Mouse (Mus musculus) embryonic stem cell, embryonic (primary cell): Measurements from ENCODE around the gene Ano10.

Experiments used
- CTCF ChIA-PET, 4 experiments: fragments of 300-600 bp in 2 of 4; fragments of 350-600 bp in 2 of 4; sonication (Branson Sonifier 250); formaldehyde crosslinking; loops; one replicate each; lab custom pipeline; 2022; ENCODE audit warnings: inconsistent platforms in 2 of 4; lab: Charles Lee
- POLR2A ChIA-PET, 4 experiments: fragments of 300-600 bp in 2 of 4; fragments of 350-600 bp in 2 of 4; sonication (Branson Sonifier 250); formaldehyde crosslinking; loops; one replicate each; lab custom pipeline; 2022; ENCODE audit warnings: antibody characterized with exemption in 4 of 4, inconsistent platforms in 1 of 4; lab: Charles Lee

The Ano10 gene

GRCm38 (mm10) chr9:122167719-122168118 is 126.5 kb downstream of the Ano10 start:
- POLR2A ChIA-PET = interaction anchor here in 1 of 4 experiments (0.6 to 0.9 kb wide), 2 partner anchors 57 to 223 kb away, joined by 3 to 4 read pairs; no protein-coding TSS in a partner anchor
- CTCF ChIA-PET = interaction anchor here in 3 of 4 experiments (0.6 to 1.7 kb wide), 4 partner anchors 11 to 360 kb away, joined by 3 to 7 read pairs (median 3); no protein-coding TSS in a partner anchor

DNA sequence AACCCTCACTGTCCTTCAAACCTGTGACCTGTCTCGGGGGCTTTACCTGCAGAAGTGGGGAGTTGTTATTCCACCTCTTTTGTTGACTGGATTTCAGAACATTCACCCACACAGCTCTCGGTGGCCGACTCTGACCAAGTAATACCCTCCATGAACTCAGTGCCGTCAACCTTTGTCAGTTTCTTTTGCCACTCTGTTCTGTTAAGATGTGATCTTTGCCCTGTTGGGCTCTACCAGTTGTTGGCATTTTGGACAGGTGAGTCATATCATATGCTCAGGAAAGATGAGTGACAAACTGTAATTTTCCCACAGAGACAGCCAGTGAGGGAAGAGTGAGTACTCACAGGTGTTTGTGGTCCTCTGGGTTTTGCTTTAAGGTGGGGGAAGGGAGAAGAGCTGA is 129.7 kb downstream of the Ano10 start:
- POLR2A ChIA-PET = interaction anchor here in 1 of 4 experiments (0.7 kb wide), 1 partner anchor 38 kb away, joined by 4 read pairs; no protein-coding TSS in a partner anchor
- CTCF ChIA-PET = no interaction called here

- CTCF ChIA-PET = interaction anchor here in 3 of 4 experiments (0.6 to 1.5 kb wide), 6 partner anchors 10 to 57 kb away, joined by 3 to 7 read pairs (median 4); no protein-coding TSS in a partner anchor
- POLR2A ChIA-PET = interaction anchor here in 1 of 4 experiments (0.7 kb wide), 1 partner anchor 516 kb away, joined by 3 read pairs; no protein-coding TSS in a partner anchor
Observed at GRCm38 (mm10) chr9:122157079-122157441, 137.2 kb downstream of the Ano10 start.

DNA sequence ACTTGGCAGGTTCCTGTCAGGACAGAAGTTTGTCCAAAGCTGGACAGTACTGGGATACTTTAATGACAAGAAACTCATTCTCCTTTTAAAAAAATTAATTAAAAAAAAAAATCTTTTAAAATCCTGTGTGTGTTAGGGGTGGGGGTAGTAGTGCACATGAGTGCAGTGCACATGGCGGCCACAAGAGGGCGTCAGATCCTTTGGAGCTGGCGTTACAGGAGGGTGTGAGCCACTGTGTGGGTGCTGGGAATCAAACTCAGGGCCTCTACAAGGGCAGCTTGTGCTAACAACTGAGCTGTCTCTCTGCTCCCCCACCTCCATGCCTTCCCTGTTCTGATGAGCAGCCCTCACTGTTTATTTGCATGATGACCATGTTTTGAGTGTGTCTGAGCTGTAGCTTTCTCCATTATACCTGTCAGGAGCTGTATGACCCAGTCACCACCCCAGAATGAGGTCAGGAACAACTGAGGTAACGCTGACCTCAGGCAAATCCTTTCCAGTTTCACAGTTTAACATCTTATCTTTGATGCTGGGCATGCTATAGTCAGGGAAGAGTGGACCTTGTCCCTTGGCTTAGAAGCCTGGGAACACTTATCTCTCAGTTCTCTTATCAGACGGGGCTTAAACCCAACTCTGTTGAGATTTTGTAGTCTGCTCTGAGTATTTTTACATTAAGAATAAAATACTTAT is 137.7 kb downstream of the Ano10 start:
- ChIA-PET POLR2A (interaction anchor here in 1 of 4 experiments (0.7 kb wide), 1 partner anchor 515 kb away, joined by 3 read pairs; no protein-coding TSS in a partner anchor), CTCF (interaction anchor here in 3 of 4 experiments (0.6 to 1.5 kb wide), 9 partner anchors 10 to 1338 kb away, joined by 3 to 7 read pairs (median 4); no protein-coding TSS in a partner anchor)

GRCm38 (mm10) chr9:122155193-122155592 is 139.0 kb downstream of the Ano10 start:
- POLR2A ChIA-PET = no interaction called here
- CTCF ChIA-PET = interaction anchor here in 1 of 4 experiments (1.1 kb wide), 1 partner anchor 20 kb away, joined by 3 read pairs; no protein-coding TSS in a partner anchor

DNA sequence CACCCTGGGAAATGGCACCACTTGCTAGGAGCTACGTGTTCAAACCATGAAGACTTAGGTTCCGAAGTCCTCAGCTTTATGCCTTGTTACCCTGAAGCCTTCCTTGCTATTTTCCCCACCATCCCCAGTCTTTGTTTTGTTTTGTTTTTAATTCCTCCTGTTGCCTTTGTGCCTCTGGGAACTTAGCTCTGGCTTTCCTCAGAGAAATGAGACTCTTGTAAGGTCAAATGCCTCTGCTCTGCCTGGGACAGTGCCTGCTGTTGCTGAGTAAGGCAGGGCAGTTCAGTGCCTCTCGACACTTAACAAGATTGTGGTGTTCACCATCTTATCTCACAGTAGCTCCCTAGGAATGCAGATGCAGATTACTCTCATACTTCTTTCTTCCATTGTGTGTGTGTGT is 140.8 kb downstream of the Ano10 start:
- ChIA-PET CTCF (interaction anchor here in 2 of 4 experiments (0.6 to 1.0 kb wide), 2 partner anchors 14 to 33 kb away, joined by 3 to 4 read pairs; no protein-coding TSS in a partner anchor), POLR2A (no interaction called here)

- ChIA-PET POLR2A (no interaction called here), CTCF (no interaction called here)
Observed at GRCm38 (mm10) chr9:122152501-122152900, 141.7 kb downstream of the Ano10 start.

DNA sequence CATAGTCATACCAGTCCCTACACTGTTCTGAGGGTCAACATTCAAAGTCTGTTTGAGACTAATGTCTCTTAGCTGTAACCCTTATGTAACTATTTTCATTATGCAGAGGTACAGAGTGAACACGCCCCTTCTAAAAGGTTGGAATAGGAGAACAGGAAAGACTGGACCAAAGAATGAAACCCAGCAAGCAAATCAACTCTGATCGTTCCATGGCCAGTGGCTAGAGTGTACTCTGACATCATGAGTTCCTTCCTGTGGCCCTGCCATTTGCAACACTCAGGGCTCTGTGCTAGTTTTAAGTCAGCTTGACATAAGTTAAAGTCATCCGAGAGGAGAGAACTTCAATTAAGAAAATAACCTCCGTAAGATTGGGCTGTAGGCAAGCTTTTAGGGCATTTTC is 142.2 kb downstream of the Ano10 start:
- ChIA-PET CTCF (no interaction called here), POLR2A (no interaction called here)

DNA sequence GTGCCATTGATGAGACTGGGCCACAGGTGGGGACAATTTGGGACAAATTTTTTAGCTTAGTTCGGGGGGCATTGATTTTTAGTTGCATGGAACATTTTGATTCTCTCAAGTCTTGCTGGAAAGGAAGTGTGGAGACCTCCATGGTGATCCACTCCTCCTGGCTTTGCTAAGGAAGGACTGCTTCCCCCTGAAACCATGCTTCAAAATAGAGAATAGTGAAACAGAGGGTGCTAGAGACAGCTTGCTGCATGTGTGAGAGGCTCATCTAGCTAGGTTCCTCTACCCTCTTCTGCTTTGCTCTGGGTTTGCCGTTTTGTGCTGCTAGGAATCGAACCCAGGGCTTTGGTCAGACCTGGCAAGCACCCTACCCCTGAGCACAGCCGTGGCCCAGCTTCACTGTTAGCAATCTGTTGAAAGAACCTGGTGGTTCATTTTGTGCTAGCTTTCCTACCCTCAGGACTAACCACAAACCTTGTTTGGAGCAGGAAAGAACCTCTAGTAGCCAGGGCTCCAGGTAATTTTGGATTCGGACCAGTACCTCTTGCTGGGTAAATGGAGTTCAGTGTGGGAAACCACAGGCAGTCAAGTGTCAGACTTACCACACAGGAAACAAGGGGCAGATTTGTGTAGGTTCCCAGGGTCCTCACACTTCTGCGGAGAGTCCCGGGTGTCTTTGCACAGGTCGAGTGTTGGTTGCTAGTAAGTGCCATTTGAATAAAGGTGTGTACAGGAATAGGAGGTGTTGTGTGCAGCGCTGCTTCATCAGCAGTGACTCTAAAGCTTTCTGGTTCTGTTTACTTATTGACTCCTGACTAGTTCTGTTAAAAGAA is 144.0 kb downstream of the Ano10 start:
- ChIA-PET CTCF (interaction anchor here in 2 of 4 experiments (0.6 to 0.8 kb wide), 2 partner anchors 113 to 396 kb away, joined by 4 to 6 read pairs; no protein-coding TSS in a partner anchor), POLR2A (interaction anchor here in 1 of 4 experiments (1.0 kb wide), 1 partner anchor 33 kb away, joined by 3 read pairs; the partner anchor contains the start of gene Snrk)

DNA sequence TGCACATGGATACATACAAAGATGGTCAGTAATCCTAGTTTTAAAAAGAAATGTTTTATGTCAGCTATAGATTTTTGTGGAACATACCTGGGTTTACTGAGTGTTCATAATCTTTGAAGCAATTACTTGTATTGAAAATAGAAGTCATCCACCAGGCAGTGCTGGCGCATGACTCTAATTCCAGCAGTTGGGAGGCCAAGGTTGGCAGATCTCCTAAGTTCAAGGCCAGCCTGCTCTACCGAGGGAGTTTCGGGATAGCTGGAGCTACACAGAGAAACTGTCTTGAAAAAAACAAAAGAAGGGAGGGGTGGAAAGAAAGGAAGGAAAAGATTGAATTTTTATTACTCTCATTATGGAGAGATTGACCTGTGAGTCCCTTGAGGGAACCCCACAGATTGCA is 145.9 kb downstream of the Ano10 start:
- ChIA-PET CTCF (no interaction called here), POLR2A (interaction anchor here in 2 of 4 experiments (1.1 to 1.5 kb wide), 2 partner anchors 11 to 22 kb away, joined by 3 read pairs; no protein-coding TSS in a partner anchor)

DNA sequence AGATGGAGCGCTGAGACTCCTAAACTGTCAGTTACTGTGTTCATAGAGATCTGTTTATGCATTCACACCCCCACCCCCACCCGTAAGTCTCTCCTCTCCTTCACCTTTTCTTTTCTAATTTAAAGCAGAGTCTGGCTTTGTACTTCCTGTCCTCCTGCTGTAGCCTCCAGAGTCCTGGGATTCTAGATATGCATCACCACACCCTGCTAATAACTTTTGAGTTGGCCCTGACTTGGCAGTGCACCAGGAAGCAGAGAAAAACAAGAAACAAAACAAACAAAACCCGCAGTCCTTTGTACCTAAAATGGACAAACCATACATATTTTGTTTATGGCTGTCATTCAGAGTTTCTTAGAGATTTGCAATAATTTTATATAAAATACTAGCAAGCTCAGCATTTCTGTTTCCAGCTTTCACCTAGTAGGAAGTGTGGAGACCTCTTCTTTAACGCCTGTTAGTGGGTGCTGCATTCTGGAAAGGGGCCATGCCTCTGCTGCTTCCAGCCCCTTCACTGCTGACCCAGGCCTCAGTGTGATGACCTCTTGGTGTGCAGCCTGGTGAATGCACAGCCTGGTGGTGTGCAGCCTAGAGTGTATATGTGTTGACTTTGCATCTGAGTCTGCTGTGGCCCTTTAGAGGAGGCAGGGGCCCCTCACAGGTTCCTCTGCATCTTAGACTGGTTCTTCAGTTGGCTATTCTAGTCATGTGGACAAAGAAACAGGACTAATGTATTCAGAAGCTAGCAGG is 147.9 kb downstream of the Ano10 start:
- ChIA-PET CTCF (no interaction called here), POLR2A (interaction anchor here in 1 of 4 experiments (1.0 to 1.3 kb wide), 2 partner anchors 9 to 11 kb away, joined by 3 to 4 read pairs; no protein-coding TSS in a partner anchor)

DNA sequence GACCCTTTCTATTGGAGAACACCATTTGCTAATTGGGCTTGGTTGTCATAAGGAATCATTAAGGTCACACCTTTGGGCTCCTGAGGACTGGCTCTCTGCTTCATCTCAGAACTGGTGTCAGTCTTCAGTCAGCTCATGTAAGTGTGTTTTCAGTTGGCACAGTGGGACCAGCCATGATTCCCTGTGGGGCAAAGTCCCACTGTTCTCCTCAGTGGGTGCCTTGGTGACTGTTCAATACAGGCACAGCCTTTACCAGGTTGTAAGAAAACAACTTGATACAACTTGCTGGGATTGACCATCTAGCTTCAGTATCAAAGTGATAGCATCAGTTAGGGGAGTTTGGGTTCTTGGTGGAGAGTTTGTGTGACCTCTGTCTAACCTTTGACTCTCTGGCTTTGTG is 148.5 kb downstream of the Ano10 start:
- ChIA-PET POLR2A (no interaction called here), CTCF (no interaction called here)

DNA sequence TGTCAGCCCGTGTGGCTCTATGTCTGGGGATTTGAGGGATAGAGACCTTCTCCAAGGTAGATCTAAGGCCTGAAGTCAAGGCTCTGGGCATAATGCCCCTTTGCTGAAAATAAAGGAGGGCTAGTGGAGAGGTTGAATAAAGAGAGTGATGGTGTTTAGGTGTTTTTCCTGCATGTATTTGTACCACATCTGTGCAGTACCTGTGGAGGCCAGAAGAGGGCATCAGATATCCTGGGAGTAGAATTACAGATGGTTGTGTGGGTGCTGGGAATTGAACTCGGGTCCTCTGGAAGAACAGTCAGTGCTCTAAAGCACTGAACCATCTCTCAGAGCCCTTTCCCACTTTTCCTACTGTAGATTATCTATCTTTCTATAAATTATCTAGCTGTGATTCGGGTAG is 149.4 kb downstream of the Ano10 start:
- CTCF ChIA-PET = interaction anchor here in 1 of 4 experiments (0.7 kb wide), 1 partner anchor 793 kb away, joined by 3 read pairs; no protein-coding TSS in a partner anchor

DNA sequence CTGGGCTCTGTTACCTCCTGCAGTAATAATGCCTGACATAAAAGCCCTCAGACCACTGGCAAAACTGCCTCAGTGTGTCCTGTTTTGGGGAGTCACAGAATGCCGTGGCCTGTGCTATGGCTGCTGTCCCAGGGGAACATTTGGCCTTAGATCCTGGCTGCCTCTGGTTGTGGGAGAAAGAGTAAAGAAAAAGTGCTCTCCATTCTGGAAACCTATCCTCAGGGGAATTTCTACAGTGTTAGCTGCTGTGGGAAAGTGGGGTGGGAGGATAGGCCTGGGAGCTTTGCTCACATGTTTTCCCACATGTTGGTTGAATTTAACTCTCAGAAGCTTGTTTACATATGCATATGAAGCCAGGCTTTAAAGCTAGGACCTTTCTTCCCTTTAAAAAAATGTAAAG is 151.0 kb downstream of the Ano10 start:
- ChIA-PET POLR2A (interaction anchor here in 1 of 4 experiments (1.1 kb wide), 1 partner anchor 26 kb away, joined by 3 read pairs; the partner anchor contains the start of gene Snrk), CTCF (no interaction called here)

More for the DNA sequence above, 149.4 kb downstream of the Ano10 start:
- POLR2A ChIA-PET = no interaction called here

DNA sequence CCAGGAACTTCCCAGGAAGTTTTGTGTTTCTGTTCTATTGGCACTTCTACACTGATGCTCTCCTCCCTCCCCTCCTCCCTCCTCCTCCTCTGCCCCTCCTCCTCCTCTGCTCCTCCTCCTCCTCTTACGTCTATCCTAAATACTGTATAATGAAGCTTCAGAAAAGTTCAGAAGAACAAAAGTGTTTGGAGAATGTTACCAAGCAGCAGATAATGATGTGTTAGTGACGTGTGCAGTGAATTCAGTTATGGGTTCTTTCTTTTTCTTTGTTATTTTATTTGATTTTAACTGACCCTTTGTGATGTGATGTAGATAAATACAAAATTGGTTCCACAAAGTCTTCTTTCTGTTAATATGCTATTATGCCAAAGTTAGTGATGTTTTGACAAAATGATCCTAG is 155.0 kb downstream of the Ano10 start:
- ChIA-PET POLR2A (interaction anchor here in 1 of 4 experiments (0.6 kb wide), 1 partner anchor 320 kb away, joined by 3 read pairs; no protein-coding TSS in a partner anchor), CTCF (no interaction called here)

- ChIA-PET POLR2A (interaction anchor here in 2 of 4 experiments (1.1 to 1.4 kb wide), 2 partner anchors 9 kb away, joined by 3 read pairs; no protein-coding TSS in a partner anchor), CTCF (interaction anchor here in 1 of 4 experiments (0.6 kb wide), 1 partner anchor 173 kb away, joined by 9 read pairs; no protein-coding TSS in a partner anchor)
Observed at GRCm38 (mm10) chr9:122138371-122139029, 155.7 kb downstream of the Ano10 start.

DNA sequence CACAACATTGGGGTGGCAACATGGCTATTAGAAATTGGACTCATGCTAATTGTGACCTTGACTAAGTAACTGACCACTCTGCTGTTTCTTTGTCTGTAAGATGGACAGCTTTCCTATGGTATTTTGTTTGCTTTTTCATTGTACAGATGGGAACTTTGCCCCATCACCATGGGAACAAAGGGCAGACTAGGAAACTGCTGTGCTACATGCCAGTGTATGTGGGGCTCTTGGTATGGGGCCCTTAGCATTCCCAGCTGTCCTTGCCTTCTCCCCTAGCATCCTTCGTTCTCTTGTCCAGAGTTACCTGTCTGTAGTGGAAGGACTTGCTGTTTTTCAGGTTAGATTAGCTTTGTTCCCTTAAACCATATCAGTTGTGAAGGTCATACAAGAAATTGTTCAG is 156.3 kb downstream of the Ano10 start:
- ChIA-PET CTCF (interaction anchor here in 1 of 4 experiments (0.6 kb wide), 1 partner anchor 173 kb away, joined by 9 read pairs; no protein-coding TSS in a partner anchor), POLR2A (interaction anchor here in 2 of 4 experiments (1.1 to 1.4 kb wide), 2 partner anchors 9 to 10 kb away, joined by 3 read pairs; no protein-coding TSS in a partner anchor)
